Mouse (Mus musculus) erythroblast, embryonic 14.5 days (primary cell): Measurements from ENCODE around the gene Fance.

Experiments
- GATA1 ChIP-seq: IDR thresholded peaks from 2 replicates; pipeline ENCODE4 v1.6.1; 2012; ENCODE audit warnings: low read length, inconsistent platforms, mixed read lengths
- TAL1 ChIP-seq: IDR thresholded peaks from 3 replicates; pipeline ENCODE4 v1.6.1; 2012; ENCODE audit warnings: low read length, inconsistent platforms, mixed read lengths

GRCm38 (mm10) chr17:28361921-28362652 lies 48.8 kb downstream of the Fance start:
- TF ChIP-seq TAL1 (no peak), GATA1 (no peak)
